Mouse (Mus musculus): ENCODE measurements around the gene Cacna1a.

GRCm38 (mm10) chr8:84568737-84569136, 180.5 kb downstream of the Cacna1a start:
- TF ChIP-seq ZNF384 (IDR thresholded peaks at IDR 0.05; ENCODE audit: low read depth, low read length), result no peak
- no peak for TF ChIP-seq ZC3H11A (IDR thresholded peaks at IDR 0.05; ENCODE audit: borderline replicate concordance, low read depth, low read length)

Measured in ES-E14 (cell line).